Mouse (Mus musculus) liver, embryonic 14.5 days (tissue): ENCODE measurements around the gene Adamts8. TPM values are rescaled to one million over a fixed set of nuclear protein-coding genes. Genes with fewer than 3 reads are reported as not detected.

Experiments
- ATAC-seq: fragments of 200-750 bp; cut with Nextera tagmentation; 2 replicates; pipeline ENCODE4 v1.8.0; 2017; ENCODE audit warnings: moderate number of reproducible peaks, mild to moderate bottlenecking, moderate library complexity; ENCODE audit not compliant: insufficient read depth
- DNase-seq, 3 experiments: peaks; one replicate each; pipeline ENCODE4 v3.0.0-alpha.2; 2012 to 2013; ENCODE audit warnings: low read depth in 3 of 3, low spot score in 3 of 3
- H3K27ac ChIP-seq: fragments of 300-500 bp; sonication (generic); 2 replicates; pipeline ENCODE4 v1.5.1; 2014; ENCODE audit warnings: moderate library complexity, mild to moderate bottlenecking, control low read depth, inconsistent platforms
- H3K27me3 ChIP-seq: fragments of 300-500 bp; sonication (generic); 2 replicates; pipeline ENCODE4 v1.6.1; 2014; ENCODE audit warnings: mild to moderate bottlenecking, low read length, moderate library complexity; ENCODE audit not compliant: control insufficient read depth, insufficient read depth
- H3K36me3 ChIP-seq: fragments of 300-500 bp; sonication (generic); replicated peaks from 2 replicates; pipeline ENCODE4 v1.6.1; 2014; ENCODE audit warnings: low read depth; ENCODE audit not compliant: control insufficient read depth, insufficient read depth
- H3K4me1 ChIP-seq, 2 experiments: fragments of 200-500 bp in 1 of 2; fragments of 300-500 bp in 1 of 2; sonication (generic) in 1 of 2; replicated peaks; 2 replicates each; pipeline ENCODE4 v1.6.1; 2012 to 2014; ENCODE audit warnings: antibody characterized with exemption in 1 of 2, inconsistent platforms in 1 of 2, low read length in 1 of 2; ENCODE audit not compliant: control insufficient read depth in 2 of 2, insufficient read depth in 2 of 2
- H3K4me2 ChIP-seq: fragments of 300-500 bp; sonication (generic); 2 replicates; pipeline ENCODE4 v1.6.1; 2014; ENCODE audit warnings: low read depth, mild to moderate bottlenecking, control low read depth, moderate library complexity
- H3K4me3 ChIP-seq, 2 experiments: fragments of 200-500 bp in 1 of 2; fragments of 300-500 bp in 1 of 2; sonication (generic) in 1 of 2; 2 replicates each; pipeline ENCODE4 v1.5.1; 2012 to 2014; ENCODE audit warnings: low read depth in 2 of 2, low read length in 2 of 2, mild to moderate bottlenecking in 2 of 2, control low read depth in 1 of 2, inconsistent platforms in 1 of 2, moderate library complexity in 1 of 2; ENCODE audit not compliant: insufficient read depth in 1 of 2
- H3K9ac ChIP-seq: fragments of 300-500 bp; sonication (generic); replicated peaks from 2 replicates; pipeline ENCODE4 v1.6.1; 2014; ENCODE audit warnings: mild to moderate bottlenecking, control low read depth, moderate library complexity
- H3K9me3 ChIP-seq: fragments of 300-500 bp; sonication (generic); 2 replicates; pipeline ENCODE4 v1.6.1; 2016; ENCODE audit warnings: low read length, mixed read lengths; ENCODE audit not compliant: control insufficient read depth
- CTCF ChIP-seq: IDR thresholded peaks from 2 replicates; pipeline ENCODE4 v1.5.1; 2016; ENCODE audit warnings: antibody characterized with exemption, low read depth, control low read depth
- EP300 ChIP-seq: IDR thresholded peaks from 2 replicates; pipeline ENCODE4 v1.6.1; 2016; ENCODE audit warnings: antibody characterized with exemption, low read depth
- WGBS: fragments of 180-500 bp; shearing (Covaris S2); extraction: QIAGEN DNeasy Blood & Tissue Kit; methylation state at CpG from one replicate; pipeline ENCODE4 v1.1.7; 2014; ENCODE audit not compliant: insufficient replicate concordance; 5-methylcytosine and 5-hydroxymethylcytosine counted together
- polyA plus RNA-seq, 2 experiments: library from polyadenylated mRNA; depleted of rRNA in 1 of 2; stranded (reverse) in 1 of 2; unstranded in 1 of 2; fragments of >200 nt; fragmentation: Nextera tagmentation in 1 of 2; extraction: Ambion mirVana in 1 of 2; gene quantifications; 2 replicates each; pipeline versions ENCODE4 v1.2.1 to v1.2.3; 2012 to 2014

The Adamts8 gene
- polyA plus RNA-seq, 2 experiments: 0.04 to 0.07 TPM

DNA sequence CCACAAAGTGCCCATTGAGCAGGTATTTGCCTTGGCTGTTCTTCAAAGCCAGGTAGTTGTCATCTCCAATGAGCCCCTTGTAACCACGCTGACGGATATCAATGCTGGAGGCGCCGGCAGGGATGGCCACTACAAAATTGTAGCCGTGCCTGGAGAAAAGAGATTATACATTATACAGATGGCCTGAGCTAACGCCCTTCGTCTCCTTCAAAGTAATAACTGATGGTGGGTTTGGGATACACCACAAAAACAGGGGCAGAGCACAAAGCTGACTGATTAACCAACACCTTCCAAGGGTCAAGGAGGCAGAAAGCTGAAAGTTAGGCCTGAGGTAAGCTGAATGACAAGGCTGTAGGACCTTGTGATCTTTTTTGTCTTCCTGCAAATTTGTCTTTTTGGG, 39.7 kb upstream of the Adamts8 start:
- Histone ChIP-seq H3K27ac (no peak overlapping the region), H3K4me1 (no peaks in the 10 kb centered on the region), H3K4me3 (no peak overlapping the region), H3K9me3 (no peaks in the 10 kb centered on the region), H3K36me3 (no peaks in the 10 kb centered on the region), H3K27me3 (no peaks in the 10 kb centered on the region), H3K9ac (no peak overlapping the region), H3K4me2 (no peak overlapping the region)
- ATAC-seq (no peak), DNase-seq (no peak)
- TF ChIP-seq CTCF (no peak), EP300 (no peak)
- 79% methylated on average over 7 of the region's 7 CpGs for WGBS

DNA sequence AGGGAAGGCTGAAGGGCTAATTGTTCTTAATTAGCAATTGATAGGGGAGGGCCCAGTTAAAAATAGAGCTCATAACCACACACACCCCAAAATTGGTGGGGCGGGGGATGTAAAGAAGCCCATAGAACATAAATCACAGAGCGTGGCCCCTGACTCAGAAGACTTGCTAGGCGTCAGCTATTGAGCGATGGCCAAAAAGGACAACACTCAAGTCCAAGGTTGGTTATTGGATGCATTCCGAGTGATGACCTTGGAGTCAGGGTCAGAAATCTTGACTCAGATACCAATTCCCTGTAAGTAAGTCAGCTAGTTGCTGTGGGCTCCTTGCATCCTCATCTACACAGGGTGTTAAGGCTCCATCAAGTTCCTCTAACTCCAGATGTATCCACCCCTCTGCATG, 39.1 kb upstream of the Adamts8 start:
- H3K36me3 ChIP-seq: no peaks in the 10 kb centered on the region
- H3K27me3 ChIP-seq: no peaks in the 10 kb centered on the region
- no peak overlapping the region for H3K4me3 ChIP-seq
- TF ChIP-seq CTCF: no peak
- TF ChIP-seq EP300: no peak
- no peak overlapping the region for H3K4me2 ChIP-seq
- no peak overlapping the region for H3K9ac ChIP-seq
- H3K27ac ChIP-seq: no peak overlapping the region
- no peaks in the 10 kb centered on the region for H3K4me1 ChIP-seq
- no peaks in the 10 kb centered on the region for H3K9me3 ChIP-seq
- no peak for DNase-seq
- ATAC-seq: no peak
- 72% methylated on average over 5 of the region's 5 CpGs for WGBS

DNA sequence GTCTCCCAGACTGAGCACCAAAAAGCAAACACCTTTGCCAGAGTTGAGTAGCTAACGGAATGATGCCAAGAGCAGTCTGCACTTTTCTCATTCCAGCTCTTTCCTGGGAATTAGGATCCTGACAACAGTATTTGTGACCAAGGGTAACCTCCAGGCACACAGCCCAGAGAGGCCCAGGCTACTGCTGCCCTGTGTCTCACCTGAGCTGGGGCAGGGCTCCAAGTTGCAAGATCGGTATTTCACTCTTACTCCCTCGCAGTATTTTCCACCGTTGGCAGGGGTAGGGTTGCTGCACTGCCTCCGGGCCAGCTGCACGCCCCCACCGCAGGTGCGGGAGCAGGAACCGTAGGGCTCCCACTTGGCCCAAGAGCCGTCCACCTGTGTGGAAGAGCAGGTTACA, 36.5 kb upstream of the Adamts8 start:
- no peak overlapping the region for H3K27ac ChIP-seq
- no peak for DNase-seq
- H3K4me2 ChIP-seq: no peak overlapping the region
- no peak overlapping the region for H3K4me3 ChIP-seq
- H3K36me3 ChIP-seq: no peaks in the 10 kb centered on the region
- H3K4me1 ChIP-seq: no peaks in the 10 kb centered on the region
- H3K9me3 ChIP-seq: no peaks in the 10 kb centered on the region
- 61% methylated on average over 10 of the region's 10 CpGs for WGBS
- H3K9ac ChIP-seq: no peak overlapping the region
- no peak for TF ChIP-seq EP300
- TF ChIP-seq CTCF: no peak
- no peaks in the 10 kb centered on the region for H3K27me3 ChIP-seq
- no peak for ATAC-seq

DNA sequence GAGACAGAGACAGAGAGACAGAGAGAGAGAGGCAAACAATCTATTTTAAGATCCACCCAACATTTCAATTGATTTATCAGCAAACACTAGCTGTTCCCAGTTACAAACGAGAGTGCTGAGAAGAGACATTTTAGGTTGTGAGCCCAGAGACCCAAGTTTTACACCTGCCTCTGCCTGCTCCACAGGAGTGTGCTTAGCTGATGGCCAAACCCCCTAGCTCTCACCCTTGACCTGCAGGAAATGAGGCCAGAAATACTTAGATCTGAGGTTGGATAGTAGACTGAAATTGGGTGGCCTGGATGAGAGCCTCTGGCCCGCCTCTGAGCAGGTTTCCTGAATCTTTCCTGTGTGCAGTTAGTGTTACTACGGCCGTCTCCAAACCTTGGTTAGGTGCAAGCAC, 35.9 kb upstream of the Adamts8 start:
- TF ChIP-seq CTCF: no peak
- TF ChIP-seq EP300: no peak
- no peaks in the 10 kb centered on the region for H3K4me1 ChIP-seq
- ATAC-seq (no peak), DNase-seq (no peak)
- no peaks in the 10 kb centered on the region for H3K27me3 ChIP-seq
- H3K9me3 ChIP-seq: no peaks in the 10 kb centered on the region
- WGBS: 51% methylated on average over 4 of the region's 4 CpGs
- no peak overlapping the region for H3K27ac ChIP-seq
- H3K36me3 ChIP-seq: no peaks in the 10 kb centered on the region
- no peak overlapping the region for H3K4me3 ChIP-seq
- no peak overlapping the region for H3K9ac ChIP-seq
- H3K4me2 ChIP-seq: no peak overlapping the region

DNA sequence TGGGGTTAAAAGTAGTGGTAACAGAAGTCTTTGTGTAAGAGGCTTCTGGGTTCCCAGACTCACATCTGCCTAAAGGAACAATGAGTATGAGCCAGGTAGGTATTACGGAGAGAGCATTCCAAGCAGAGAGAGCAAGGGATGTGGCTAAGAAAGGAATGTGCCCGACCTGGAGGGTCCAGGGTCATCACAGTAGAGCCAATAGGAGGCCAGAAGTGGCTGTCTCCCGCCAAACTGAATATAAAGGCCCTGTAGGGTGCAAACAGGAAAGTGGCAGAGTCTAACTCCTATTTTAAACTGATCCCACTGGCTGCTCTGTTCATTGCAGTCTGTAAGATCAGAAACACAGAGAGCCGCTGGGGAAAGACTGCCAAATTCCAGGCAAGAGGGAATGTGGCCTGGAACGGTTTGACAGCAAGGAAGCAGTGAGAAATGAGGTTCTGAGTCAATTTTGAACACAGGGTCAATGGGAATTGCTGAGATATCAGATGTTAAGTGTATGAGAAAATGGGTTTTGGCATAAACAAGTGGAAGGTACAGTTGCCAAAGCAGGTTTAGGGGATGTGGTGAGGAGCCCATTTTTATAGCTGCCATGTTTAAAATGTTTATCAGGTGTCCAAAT, 34.6 kb upstream of the Adamts8 start:
- WGBS: 38% methylated on average over 5 of the region's 5 CpGs

More for the DNA sequence above, 34.6 kb upstream of the Adamts8 start:
- ATAC-seq (no peak), DNase-seq (no peak)
- no peaks in the 10 kb centered on the region for H3K27me3 ChIP-seq
- TF ChIP-seq CTCF: no peak
- no peak for TF ChIP-seq EP300
- 0 out of 4 replicates have a peak, but pooled peaks cover 0 to 2% of the 10 kb centered on the region in 2 experiments for H3K4me1 ChIP-seq
- no peaks in the 10 kb centered on the region for H3K9me3 ChIP-seq
- H3K9ac ChIP-seq: no peak overlapping the region
- H3K27ac ChIP-seq: no peak overlapping the region
- H3K4me2 ChIP-seq: no peak overlapping the region
- no peak overlapping the region for H3K4me3 ChIP-seq
- H3K36me3 ChIP-seq: no peaks in the 10 kb centered on the region
